Mouse (Mus musculus): Measurements from ENCODE around the gene Rpl15. TPM values are rescaled to one million over a fixed set of nuclear protein-coding genes. Genes with fewer than 3 reads are reported as not detected.

The Rpl15 gene
- total RNA-seq (2012; rRNA removed) (2,059 and 2,113 TPM in 2 replicates), total RNA-seq (2014; rRNA removed) (2,291 and 2,467 TPM in 2 replicates), polyA plus RNA-seq (2012; ENCODE audit: insufficient read length, low read depth) (753 and 1,059 TPM in 2 replicates)

DNA sequence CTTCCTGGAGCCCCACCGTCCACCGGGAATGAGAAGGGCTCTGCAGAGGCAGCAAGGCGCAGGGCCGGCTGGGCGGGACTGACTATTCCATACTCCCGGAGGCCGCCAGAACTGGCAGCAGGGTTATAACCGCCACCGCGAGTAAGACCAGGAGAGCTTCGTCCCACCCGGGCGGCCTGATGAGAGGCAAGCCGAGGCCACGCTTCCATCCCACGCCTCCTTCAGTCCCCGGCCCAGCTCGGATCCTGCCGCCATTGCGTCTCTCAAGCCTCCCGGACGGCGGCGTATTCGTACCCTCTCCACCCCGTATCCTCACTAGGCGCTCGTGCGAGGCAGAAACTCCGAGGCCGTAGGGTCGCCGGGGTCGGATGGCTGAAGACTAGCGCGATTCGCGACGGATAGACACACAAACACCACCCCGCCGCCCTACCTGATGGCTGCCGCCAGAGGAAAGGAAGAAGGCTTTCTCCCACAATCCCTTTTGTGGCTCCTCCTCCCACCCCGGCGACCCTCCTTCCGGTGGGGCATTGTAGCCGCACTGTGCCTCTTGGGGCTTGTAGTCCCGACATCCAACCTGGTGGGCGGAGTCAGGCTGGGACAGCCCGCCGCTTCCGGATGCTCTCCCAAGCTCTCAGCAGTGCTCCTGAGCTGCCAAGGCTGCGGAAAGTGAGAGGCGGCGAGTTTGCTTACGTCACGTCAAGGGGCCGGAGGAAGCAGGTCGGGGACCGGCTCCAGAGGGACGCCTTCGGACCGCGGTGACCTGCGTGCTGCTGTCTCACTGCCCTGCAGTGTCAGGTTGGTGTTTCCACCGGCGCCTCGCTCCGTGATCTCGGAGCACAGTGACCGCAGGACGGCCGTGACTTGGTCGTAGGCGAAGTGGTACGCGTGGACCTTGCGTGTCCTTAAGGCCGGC lies at the start of gene Rpl15, which contains the start of gene Nkiras1:
Rpl15 (minus strand) TSS at position 863 of the 913 bp plus-strand sequence.
Nkiras1 (plus strand) TSS at position 608 of the 913 bp plus-strand sequence.
- no peaks in the 10 kb centered on the region for H3K27me3 ChIP-seq (replicated peaks)
- peaks cover 22% of the 10 kb centered on the region for H3K79me2 ChIP-seq (replicated peaks; ENCODE audit: control insufficient read depth, extremely low read depth, insufficient read depth, poor library complexity, severe bottlenecking)
- dilution Hi-C loops (cut with MboI; ENCODE audit: extremely low pct_ligation_motif_present, extremely low pct_unique_long_range_greater_than_20kb, low sequenced_read_pairs) (no loop called here), in situ Hi-C loops (cut with MboI; ENCODE audit: low pct_ligation_motif_present, low pct_unique_long_range_greater_than_20kb, low sequenced_read_pairs) (loop anchor here (5.0 kb wide), 1 partner anchor 33 kb away; the partner anchor contains the start of gene Nr1d2)
- DNase-seq (ENCODE audit: extremely low read depth), result peak; percentile 99
- peak within 1 kb of the TSS; percentile 93 to 100 (median 98) for H3K4me3 ChIP-seq (replicated peaks in 1 of 3; ENCODE audit: low read depth in 2 of 3, low read length in 2 of 3, poor library complexity in 1 of 3)
- peak within 1 kb of the TSS; percentile 98 for H3K4me2 ChIP-seq (ENCODE audit: insufficient read depth, low read depth, poor library complexity, severe bottlenecking)
- H3K36me3 ChIP-seq (replicated peaks in 1 of 2; ENCODE audit: control insufficient read depth in 1 of 2, insufficient read depth in 1 of 2, low read length in 1 of 2), result peaks cover 19 to 36% of the 10 kb centered on the region in 2 experiments
- H3K4me1 ChIP-seq (ENCODE audit: control insufficient read depth in 1 of 2, insufficient read depth in 2 of 2), result peaks cover 0 to 19% of the 10 kb centered on the region in 2 experiments; a peak in 2 of 4 replicates
- no peaks in the 10 kb centered on the region for H3K9me3 ChIP-seq (replicated peaks; ENCODE audit: low read length)
- H3K9ac ChIP-seq (ENCODE audit: insufficient read depth, low read depth), result peak within 1 kb of the TSS; percentile 88
- H3K27ac ChIP-seq (ENCODE audit: insufficient read depth, low read depth), result peak within 1 kb of the TSS; percentile 67
- TF ChIP-seq RCOR1 (conservative IDR thresholded peaks at IDR 0.05; ENCODE audit: low read depth, low read length), result no peak
- TF ChIP-seq USF2 (conservative IDR thresholded peaks at IDR 0.05; ENCODE audit: low read depth, low read length), result no peak
- no peak; the same call in 1 of the 2 replicates for TF ChIP-seq IRF4 (IDR thresholded peaks at IDR 0.05; ENCODE audit: low read depth, low read length)
- no peak for TF ChIP-seq ZC3H11A (IDR thresholded peaks at IDR 0.05; ENCODE audit: low read depth, low read length)
- no peak for TF ChIP-seq SMC3 (IDR thresholded peaks at IDR 0.05; ENCODE audit: low read depth, low read length)
- TF ChIP-seq HCFC1 (IDR thresholded peaks at IDR 0.05; ENCODE audit: low read depth, low read length), result peak; percentile 94
- peak; percentile 47; the same call in 1 of the 2 replicates for TF ChIP-seq NRF1 (IDR thresholded peaks at IDR 0.05; ENCODE audit: low read depth, low read length)
- no peak for TF ChIP-seq JUND (conservative IDR thresholded peaks at IDR 0.05; ENCODE audit: low read depth, low read length)
- TF ChIP-seq GABPA (IDR thresholded peaks at IDR 0.05; ENCODE audit: insufficient replicate concordance, low read depth, low read length), result peak; percentile 61; the same call in 1 of the 2 replicates
- peak; percentile 88; the same call in 1 of the 2 replicates for TF ChIP-seq ZMIZ1 (IDR thresholded peaks at IDR 0.05; ENCODE audit: low read depth, low read length)
- TF ChIP-seq USF1 (IDR thresholded peaks at IDR 0.05; ENCODE audit: low read depth, low read length), result no peak
- TF ChIP-seq MAFK (IDR thresholded peaks at IDR 0.05; ENCODE audit: insufficient replicate concordance, low read length), result no peak
- peak; percentile 94 for TF ChIP-seq KAT2A (IDR thresholded peaks at IDR 0.05; ENCODE audit: insufficient replicate concordance, low read length)
- TF ChIP-seq CHD2 (IDR thresholded peaks at IDR 0.05; ENCODE audit: low read length), result no peak
- TF ChIP-seq POLR2A (IDR thresholded peaks at IDR 0.05; ENCODE audit: low read depth, low read length), result peak; percentile 99
- peak; percentile 82 for TF ChIP-seq POLR2AphosphoS2 (IDR thresholded peaks at IDR 0.05; ENCODE audit: low read depth, low read length)
- peak; percentile 60 for TF ChIP-seq MAX (IDR thresholded peaks at IDR 0.05; ENCODE audit: low read length)
- 0 out of 2 replicates have a peak, but pooled peaks have one; percentile 35 for TF ChIP-seq UBTF (IDR thresholded peaks at IDR 0.05; ENCODE audit: low read depth, low read length)
- TF ChIP-seq ZKSCAN1 (IDR thresholded peaks at IDR 0.05; ENCODE audit: borderline replicate concordance, low read depth, low read length), result no peak
- TF ChIP-seq SIN3A (IDR thresholded peaks at IDR 0.05; ENCODE audit: low read length), result peak; percentile 55
- TF ChIP-seq ZNF384 (IDR thresholded peaks at IDR 0.05; ENCODE audit: low read depth, low read length), result no peak
- TF ChIP-seq PAX5 (IDR thresholded peaks at IDR 0.05; ENCODE audit: low read length), result no peak
- no peak for TF ChIP-seq JUN (IDR thresholded peaks at IDR 0.05; ENCODE audit: insufficient read depth, low read depth, low read length)
- peak; percentile 90 for TF ChIP-seq TBP (conservative IDR thresholded peaks at IDR 0.05; ENCODE audit: low read depth, low read length)
- peak; percentile 93 for TF ChIP-seq TCF12 (IDR thresholded peaks at IDR 0.05; ENCODE audit: low read depth, low read length)
- no peak for TF ChIP-seq E2F4 (IDR thresholded peaks at IDR 0.05; ENCODE audit: insufficient replicate concordance, low read depth, low read length)
- TF ChIP-seq CTCF (conservative IDR thresholded peaks at IDR 0.05 in 1 of 2, IDR thresholded peaks at IDR 0.05 in 1 of 2; ENCODE audit: low read depth in 2 of 2, low read length in 2 of 2), result no peak
- TF ChIP-seq MAZ (IDR thresholded peaks at IDR 0.05; ENCODE audit: low read depth, low read length), result peak; percentile 69; the same call in 1 of the 2 replicates
- TF ChIP-seq EP300 (IDR thresholded peaks at IDR 0.05; ENCODE audit: low read length), result no peak
- TF ChIP-seq BHLHE40 (IDR thresholded peaks at IDR 0.05; ENCODE audit: low read depth, low read length), result no peak
- no peak; the same call in 1 of the 2 replicates for TF ChIP-seq CHD1 (IDR thresholded peaks at IDR 0.05; ENCODE audit: low read depth, low read length)
- 0 out of 2 replicates have a peak, but pooled peaks have one; percentile 11 for TF ChIP-seq ETS1 (conservative IDR thresholded peaks at IDR 0.05; ENCODE audit: low read depth, low read length)
- TF ChIP-seq ELF1 (IDR thresholded peaks at IDR 0.05; ENCODE audit: low read depth, low read length), result peak; percentile 94
- peak; percentile 54; the same call in 1 of the 2 replicates for TF ChIP-seq MXI1 (IDR thresholded peaks at IDR 0.05; ENCODE audit: low read depth, low read length)
- peak; percentile 88 for TF ChIP-seq MYC (IDR thresholded peaks at IDR 0.05; ENCODE audit: low read depth, low read length)
- TF ChIP-seq MEF2A (IDR thresholded peaks at IDR 0.05; ENCODE audit: borderline replicate concordance, low read depth, low read length), result no peak; the same call in 1 of the 2 replicates
- peak; percentile 94 for TF ChIP-seq NELFE (IDR thresholded peaks at IDR 0.05; ENCODE audit: low read depth, low read length)

All from CH12.LX (cell line).